Mouse (Mus musculus): ENCODE data around the gene Suclg1.

Gene Suclg1

DNA sequence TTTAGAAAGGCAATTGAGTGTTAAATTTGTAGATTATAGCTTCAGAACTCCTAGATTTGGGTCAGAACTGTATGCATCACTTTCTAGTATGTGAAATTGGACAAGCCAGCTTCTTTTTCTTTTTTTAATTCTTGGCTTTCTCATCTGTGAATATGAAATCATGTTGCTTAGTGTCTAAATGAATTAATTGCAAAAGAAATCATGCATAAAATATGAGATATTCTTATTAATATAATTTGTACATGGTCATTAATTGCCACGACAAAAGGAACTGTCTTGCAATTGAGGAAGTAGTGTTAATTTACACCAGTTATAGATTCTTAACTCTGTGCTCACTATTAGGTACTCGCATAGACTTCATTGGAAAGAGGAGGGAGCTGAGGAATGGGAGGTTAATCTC lies 74.1 kb downstream of the Suclg1 start:
- DNase-seq (ENCODE audit: extremely low spot score, low spot score) = no peak

All from neural tube, embryonic 10.5 days (tissue).